Mouse (Mus musculus): ENCODE data around the gene Selenot.

Gene Selenot

DNA sequence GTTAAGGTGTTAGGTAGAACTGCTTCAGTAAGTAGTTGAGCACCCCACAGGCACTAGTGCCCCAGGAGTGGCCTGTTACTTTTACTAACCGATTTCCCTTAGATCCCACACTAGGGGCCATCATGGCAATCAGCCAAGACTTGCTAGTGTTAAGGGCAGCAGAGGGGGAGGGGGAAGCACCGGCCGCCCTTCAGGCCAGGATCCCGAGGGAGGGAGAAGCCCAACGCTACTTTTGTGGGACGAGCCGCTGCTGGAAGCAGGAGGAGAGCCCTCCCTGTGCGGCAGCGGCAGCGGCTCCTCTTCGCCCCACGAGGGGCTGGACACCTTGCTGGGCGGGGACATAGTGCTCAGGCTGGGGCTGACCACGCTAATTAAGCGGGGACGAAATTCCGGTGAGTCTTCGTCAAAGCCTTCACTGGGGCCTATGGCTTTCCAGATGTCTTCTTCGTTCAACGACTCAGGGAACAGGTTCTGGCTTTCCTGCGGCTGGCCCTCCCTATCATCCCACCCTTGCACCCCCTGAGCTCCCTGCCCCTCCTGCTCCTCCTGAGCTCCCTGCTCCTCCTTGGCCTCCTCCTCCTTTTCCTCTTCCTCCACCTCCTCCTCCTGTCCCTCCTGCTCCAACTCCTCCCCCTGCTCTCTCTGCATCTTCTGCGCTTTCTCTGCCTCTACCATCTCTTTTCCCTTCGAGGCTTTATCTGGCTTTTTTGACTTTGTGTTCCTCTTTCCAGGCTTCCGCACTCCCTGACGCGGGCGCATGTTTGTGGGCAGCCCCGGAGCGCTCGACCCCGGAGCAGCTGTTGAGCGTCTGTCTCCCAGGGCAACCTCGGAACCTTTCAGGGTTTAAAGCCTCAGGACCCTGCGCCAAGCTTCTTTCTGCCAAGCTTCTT is 60.2 kb downstream of the Selenot start, which contains the start of gene Erich6:
TSS of gene Erich6 (minus strand) at position 802 of the 890 bp plus-strand sequence.
- DNase-seq (ENCODE audit: low read depth): no peak

Data from induced T-regulatory cell, adult 2 months (primary cell).